Mouse (Mus musculus): ENCODE measurements around the gene A230050P20Rik. TPM values are rescaled to one million over a fixed set of nuclear protein-coding genes. Genes with fewer than 3 reads are reported as not detected.

Gene A230050P20Rik
- total RNA-seq, 2 experiments from 2014 or later = 55.6 to 56.1 TPM

DNA sequence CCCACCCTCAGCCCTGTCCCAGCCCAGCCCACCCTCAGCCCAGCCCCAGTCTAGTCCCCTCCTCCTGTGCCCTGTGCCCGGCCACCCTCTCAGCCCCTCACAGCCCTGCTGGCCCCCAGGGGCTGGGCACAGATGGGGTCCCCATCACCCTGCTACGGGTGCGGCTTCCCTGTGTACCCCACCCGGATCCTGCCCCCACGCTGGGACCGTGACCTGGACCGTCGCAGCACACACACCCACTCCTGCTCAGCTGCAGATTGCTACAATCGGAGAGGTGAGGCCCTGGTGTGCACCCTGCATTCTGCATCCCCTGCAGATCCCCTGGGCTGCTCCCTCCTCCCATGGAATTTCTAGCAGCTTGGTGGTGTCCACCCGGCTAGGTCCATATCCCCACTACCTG is 4.5 kb downstream of the A230050P20Rik start:
- DNase-seq (ENCODE audit: low spot score in 2 of 2) = no peak

DNA sequence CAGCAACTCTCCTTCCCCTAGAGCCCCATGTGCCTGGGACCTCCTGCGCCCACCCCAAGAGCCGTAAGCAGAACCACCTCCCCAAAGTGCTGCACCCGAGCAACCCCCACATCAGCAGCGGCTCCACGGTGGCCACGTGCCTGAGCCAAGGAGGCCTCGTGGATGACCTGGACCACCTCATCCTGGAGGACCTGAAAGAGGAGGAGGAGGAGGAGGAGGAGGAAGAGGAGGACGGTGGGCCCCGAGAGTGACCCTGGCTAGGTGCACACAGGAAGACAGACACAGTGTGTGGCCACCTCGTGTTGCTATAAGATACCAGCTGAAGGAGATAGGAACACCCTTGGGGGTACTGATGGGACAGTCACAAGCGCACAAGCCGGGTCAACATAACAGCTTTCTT is 5.1 kb downstream of the A230050P20Rik start:
- no peak for DNase-seq (ENCODE audit: low spot score in 2 of 2)

DNA sequence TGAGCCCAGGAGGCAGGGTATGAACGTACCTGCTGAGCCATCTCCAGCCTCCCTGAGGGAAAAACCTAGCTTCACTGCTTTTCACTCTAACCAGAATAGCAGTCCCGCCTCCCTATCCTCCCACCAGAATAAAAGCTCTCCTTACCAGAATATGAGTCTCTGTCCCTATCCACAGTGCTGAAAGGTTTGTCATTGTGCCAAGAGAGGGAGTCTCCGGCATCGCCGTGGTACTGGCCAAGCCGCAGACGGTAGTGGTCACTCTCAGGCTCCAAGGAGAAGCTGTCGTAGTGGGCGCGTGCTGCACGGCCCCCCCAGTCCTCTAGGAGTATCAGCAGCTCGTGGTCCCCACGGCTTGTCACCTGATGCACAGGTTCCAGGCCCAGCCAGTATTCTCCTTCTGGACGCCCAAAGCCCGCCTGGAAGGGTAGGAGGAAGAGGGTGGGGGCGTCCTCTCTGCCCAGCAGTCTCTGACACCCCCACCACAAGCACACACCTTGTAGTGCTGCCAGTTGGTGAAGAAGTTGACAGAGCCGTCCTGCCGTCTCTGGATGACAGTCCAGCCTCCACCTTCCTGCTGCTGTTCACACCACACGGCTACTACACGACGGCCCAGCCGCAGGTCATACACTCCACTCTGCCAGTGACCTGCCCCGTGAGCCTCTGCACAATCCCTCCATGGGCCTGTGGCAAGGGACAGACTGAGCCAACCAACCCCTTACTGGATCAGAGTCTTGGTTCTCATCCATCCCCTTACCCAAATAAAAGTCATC is 6.8 kb downstream of the A230050P20Rik start:
- no peak for DNase-seq (ENCODE audit: low spot score in 2 of 2)

DNA sequence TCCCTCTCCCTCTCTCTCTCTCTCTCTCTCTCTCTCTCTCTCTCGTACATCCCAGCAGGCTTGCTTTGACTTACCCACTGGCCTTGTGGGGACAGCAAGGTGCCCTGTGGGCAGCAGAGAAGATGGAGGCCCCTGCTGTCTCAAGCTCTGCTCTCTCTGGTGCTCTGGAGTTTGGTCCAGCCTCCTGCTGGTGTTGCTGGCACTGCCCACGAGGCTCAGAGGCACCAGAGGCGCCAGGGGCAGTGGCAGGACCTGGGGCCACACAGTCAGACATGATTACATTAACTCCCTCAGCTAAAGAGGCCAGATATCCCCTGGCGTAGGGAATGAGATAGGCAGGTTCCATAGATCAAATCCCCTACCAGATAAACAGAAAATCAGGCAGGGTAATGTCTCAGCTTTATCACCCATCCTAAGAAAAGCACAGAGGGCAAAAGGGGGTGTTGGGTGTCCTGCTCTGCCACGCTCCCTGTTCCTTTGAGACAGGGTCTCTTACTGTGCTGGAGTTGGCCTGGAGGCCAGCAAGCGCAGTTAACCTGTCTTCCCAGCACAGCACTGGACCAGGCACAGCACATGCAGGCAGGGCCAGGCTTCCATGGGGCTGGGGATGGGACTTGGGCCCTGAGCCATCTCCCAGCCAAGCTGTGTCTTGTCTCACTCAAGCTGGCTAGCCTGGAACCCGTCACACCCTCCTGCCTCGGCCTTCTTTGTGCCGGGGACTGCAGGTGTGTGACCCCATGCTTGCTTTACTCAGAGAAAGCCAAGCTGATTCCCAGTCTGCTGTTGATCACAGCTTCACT is 8.1 kb downstream of the A230050P20Rik start:
- no peak for DNase-seq (ENCODE audit: low spot score in 2 of 2)

DNA sequence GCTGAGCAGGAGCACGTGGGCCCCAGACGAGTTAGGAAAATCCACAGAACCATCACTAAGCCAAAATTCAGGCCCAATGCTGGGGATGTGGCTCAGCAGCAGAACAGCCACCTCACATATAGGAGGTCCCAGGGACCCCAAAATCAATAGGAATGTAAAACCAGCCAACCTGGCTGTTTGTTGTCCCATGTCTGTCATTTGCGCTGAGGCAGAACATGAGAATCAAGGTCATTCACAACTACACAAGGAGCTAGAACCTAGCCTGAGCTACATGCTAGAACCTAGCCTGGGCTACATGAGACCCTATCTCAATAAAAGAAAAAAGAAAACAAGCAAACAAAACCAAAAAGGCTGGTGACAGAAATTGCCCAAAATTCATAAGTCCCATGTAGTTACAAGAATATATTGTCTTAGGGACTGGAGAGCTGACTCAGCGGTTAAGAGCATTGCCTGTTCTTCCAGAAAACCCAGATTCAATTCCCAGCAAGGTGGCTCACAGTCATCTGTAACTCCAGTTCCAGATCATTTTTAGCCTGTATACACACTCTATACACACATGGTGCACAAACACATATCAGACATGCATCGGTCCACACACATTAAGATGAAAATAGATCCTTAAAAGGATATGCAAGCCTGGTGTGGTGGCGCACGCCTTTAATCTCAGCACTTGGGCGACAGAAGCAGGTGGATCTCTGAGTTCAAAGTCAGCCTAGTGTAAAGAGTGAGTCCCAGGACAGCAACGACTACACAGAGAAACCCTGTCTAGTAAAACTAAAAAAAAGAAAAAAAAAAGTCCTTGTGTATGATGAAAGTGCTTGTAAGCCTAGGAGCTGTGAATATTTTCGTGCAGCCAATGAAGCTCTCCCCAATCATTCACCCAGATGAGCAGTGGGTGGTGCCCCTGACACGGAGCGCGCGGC is 8.9 kb downstream of the A230050P20Rik start:
- DNase-seq (ENCODE audit: low spot score in 2 of 2) = no peak

- peak; percentile 99 for DNase-seq (ENCODE audit: low spot score in 2 of 2)
Measured at GRCm38 (mm10) chr9:20878041-20878709, 9.7 kb downstream of the A230050P20Rik start.

GRCm38 (mm10) chr9:20878710-20879065 is 10.2 kb downstream of the A230050P20Rik start:
- no peak for DNase-seq (ENCODE audit: low spot score in 2 of 2)

- DNase-seq (ENCODE audit: low spot score in 2 of 2) = no peak
Measured at GRCm38 (mm10) chr9:20879097-20879792, 10.8 kb downstream of the A230050P20Rik start, which contains the start of gene Angptl6. Gene Angptl6, minus strand, starts transcription at chr9:20879727.

DNA sequence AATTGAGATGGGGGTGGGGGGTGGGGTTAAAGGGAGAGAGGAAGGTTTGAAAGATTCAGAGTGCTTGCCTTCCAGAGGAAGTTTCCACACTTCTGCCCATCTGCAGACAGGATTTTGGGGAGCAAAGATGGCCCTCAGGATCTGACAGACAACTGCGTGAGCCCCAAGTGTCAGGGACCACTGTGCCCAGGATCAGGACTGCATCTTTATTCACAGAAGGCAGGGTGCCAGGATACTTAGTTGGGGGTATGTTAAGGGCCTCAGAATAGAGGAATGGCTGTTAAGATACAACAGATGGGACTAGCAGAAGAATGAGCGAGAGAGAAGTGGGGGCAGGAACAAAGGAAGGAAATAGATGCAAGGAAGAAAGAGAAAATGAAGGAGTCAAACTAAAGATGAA is 18.1 kb downstream of the A230050P20Rik start:
- no peak for DNase-seq (ENCODE audit: low spot score in 2 of 2)

GRCm38 (mm10) chr9:20887191-20887590 is 18.7 kb downstream of the A230050P20Rik start:
- DNase-seq (ENCODE audit: low spot score in 2 of 2) = no peak

DNA sequence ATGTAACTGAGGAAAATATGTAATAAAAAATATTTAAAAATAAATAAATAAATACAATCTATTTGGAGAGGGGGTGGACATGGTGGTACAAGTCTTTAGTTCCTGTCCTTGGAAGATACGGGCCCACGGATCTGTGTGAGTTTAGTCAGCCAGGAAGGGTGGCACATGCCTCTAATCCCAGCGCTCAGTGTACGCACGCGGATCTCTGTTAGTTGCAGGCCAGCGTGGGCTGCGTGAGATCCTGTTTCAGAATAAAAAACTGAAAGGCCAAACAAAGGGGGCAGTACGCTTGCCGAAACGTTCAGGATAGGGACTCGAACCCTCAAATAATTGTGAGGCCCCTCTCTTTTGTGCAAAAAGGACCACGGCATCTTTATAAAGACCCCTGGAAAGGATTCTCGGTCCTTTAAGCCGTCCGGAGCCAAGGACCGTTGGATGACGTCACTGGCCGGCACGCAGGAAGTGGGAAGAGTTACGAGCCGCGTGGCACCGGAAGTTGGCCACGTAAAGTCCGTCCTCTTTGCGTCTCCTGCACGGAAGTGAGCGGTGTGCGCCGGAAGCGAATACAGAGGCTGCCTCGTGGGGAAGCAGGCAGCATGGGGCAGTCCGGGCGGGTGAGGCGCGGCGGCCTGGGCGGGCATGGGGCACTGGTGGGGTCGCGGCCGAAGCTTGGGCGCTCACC is 19.4 kb downstream of the A230050P20Rik start, which contains the start of gene Ppan:
TSS of gene Ppan (plus strand) at position 472 of the 682 bp plus-strand sequence.
- peak; percentile 95 to 97 for DNase-seq (ENCODE audit: low spot score in 2 of 2)

DNA sequence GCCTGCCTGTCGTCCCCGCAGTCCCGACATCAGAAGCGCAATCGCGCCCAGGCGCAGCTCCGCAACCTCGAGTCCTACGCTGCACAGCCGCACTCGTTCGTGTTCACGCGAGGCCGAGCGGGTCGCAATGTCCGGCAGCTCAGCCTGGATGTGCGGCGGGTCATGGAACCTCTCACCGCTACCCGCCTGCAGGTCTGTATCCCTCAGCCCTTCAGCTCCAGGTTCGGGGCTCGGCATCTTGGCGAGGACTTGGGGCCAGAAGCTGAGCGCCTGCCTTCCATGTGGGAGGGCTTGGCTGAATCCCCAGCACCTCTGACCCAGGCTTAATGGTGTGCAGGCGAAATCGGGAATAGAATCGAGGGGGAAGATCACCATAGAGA is 19.9 kb downstream of the A230050P20Rik start:
- no peak for DNase-seq (ENCODE audit: low spot score in 2 of 2)

GRCm38 (mm10) chr9:20889185-20890141 is 21.0 kb downstream of the A230050P20Rik start:
- no peak for DNase-seq (ENCODE audit: low spot score in 2 of 2)

GRCm38 (mm10) chr9:20890411-20890810 is 22.0 kb downstream of the A230050P20Rik start:
- DNase-seq (ENCODE audit: low spot score in 2 of 2) = no peak

DNA sequence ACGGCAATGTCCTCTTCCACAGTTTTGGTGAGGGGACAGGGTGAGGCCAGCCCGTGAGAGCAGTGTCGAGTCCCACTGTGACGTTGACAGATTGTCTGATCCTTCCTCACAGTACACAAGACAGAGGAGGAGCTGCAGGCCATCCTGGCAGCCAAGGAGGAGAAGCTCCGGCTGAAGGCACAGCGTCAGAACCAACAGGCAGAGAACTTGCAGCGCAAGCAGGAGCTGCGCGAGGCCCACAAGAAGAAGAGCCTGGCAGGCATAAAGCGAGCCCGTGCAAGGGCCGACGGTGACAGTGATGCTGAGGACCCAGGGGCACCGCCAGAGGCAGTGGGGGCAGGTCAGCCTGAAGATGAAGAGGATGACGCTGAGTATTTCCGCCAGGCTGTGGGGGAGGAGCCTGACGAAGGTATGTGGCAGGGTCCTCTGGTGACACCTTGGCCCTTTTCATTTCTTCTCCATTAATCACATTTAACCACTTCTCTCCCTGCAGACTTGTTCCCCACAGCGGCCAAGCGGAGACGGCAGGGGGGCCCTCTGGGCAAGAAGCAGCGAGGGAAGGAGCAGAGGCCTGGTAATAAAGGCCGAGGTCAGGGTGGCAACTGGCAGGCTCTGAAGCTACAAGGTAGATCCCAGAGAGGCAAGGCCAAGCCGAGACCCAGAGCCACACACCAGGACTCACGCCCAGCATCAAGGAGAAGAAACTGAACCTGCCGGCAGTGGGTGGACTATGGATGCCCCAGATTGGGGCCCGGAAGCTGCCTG is 23.1 kb downstream of the A230050P20Rik start:
- no peak for DNase-seq (ENCODE audit: low spot score in 2 of 2)

DNA sequence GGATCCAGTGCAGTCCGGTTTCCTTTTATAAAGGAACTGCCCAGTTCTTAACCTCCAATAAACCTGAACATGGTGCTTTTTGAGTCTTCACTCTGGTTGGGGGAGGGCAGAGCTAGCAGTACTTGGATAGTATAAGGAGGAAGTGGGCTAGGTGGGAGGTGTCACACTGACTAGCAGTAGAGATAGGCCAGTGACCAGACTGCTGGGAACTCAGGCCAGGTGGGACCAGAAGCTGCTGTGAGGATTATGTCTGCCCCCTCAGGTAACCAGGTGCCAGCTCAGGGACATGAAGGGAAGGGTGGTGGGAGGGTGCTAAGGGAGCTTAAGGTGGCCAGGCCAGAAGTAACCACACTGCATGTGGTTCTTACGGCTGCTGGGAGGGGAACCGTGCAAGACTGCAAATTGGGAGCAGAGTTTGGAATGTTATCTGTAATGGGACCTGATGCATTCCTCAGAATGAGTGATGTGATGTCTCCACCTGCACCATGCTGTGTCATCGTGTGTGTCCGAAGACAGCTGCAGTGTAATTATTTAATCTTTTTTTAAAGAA is 23.7 kb downstream of the A230050P20Rik start:
- no peak for DNase-seq (ENCODE audit: low spot score in 2 of 2)

- DNase-seq (ENCODE audit: low spot score in 2 of 2) = no peak
Measured at GRCm38 (mm10) chr9:20893069-20893468, 24.6 kb downstream of the A230050P20Rik start.
